In genomic region chr19:21107275-21107674, GRCm38 (mm10) we compare ENCODE assay signal across 21 mouse cellular contexts.
DNase-seq lines count a peak whose midpoint lies in the region; ATAC-seq and TF ChIP-seq lines count a peak whose summit lies in the region.
"Had no signal": no experiment of that assay in that cellular context is flagged by ENCODE, and none has a peak within 500 bp of the region (broad histone marks: within the 10 kb centered on the region; RNA-seq: fewer than 3 reads in every experiment).

No protein-coding gene starts in this region.

- TF ChIP-seq POLR2A in liver, adult 2 months (IDR thresholded peaks at IDR 0.05; ENCODE audit: extremely low read depth, insufficient read depth, low read length): no peak
- TF ChIP-seq POLR2A in small intestine, adult 2 months (IDR thresholded peaks at IDR 0.05; ENCODE audit: low read depth, low read length): no peak

- no peaks in the 10 kb centered on the region for H3K9me3 ChIP-seq in forebrain, embryonic 13.5 days (replicated peaks)
- H3K9me3 ChIP-seq: G1E; hindbrain, embryonic 10.5 days; hindbrain, embryonic 15.5 days; midbrain, embryonic 13.5 days had no signal

- no peak overlapping the region for H3K4me2 ChIP-seq in forebrain, embryonic 13.5 days
- H3K4me2 ChIP-seq: hindbrain, embryonic 15.5 days; liver, embryonic 11.5 days; midbrain, embryonic 13.5 days had no signal

- H3K4me1 ChIP-seq in liver, adult 2 months (ENCODE audit: control insufficient read depth, insufficient read depth, low read length): peaks cover 13% of the 10 kb centered on the region
- H3K4me1 ChIP-seq in small intestine, adult 2 months (ENCODE audit: control insufficient read depth, insufficient read depth, insufficient read length, low read length): peaks cover 21% of the 10 kb centered on the region
- peaks cover 9% of the 10 kb centered on the region for H3K4me1 ChIP-seq in forebrain, embryonic 13.5 days
- H3K4me1 ChIP-seq: hindbrain, embryonic 15.5 days; midbrain, embryonic 13.5 days had no signal

- TF ChIP-seq CTCF in liver, adult 2 months (IDR thresholded peaks at IDR 0.05; ENCODE audit: low read depth, low read length): no peak
- no peak for TF ChIP-seq CTCF in small intestine, adult 2 months (IDR thresholded peaks at IDR 0.05; ENCODE audit: extremely low read depth, insufficient read length, insufficient replicate concordance, low read depth, low read length)

- H3K4me3 ChIP-seq in liver, adult 2 months (ENCODE audit: insufficient read depth, low read depth, low read length): no peak overlapping the region
- no peak overlapping the region for H3K4me3 ChIP-seq in small intestine, adult 2 months (ENCODE audit: low read depth, low read length)
- H3K4me3 ChIP-seq in forebrain, embryonic 13.5 days: no peak overlapping the region
- H3K4me3 ChIP-seq: hindbrain, embryonic 10.5 days; hindbrain, embryonic 15.5 days; midbrain, embryonic 13.5 days had no signal

- DNase-seq in kidney, adult 9 months: peak; percentile 73
- DNase-seq in kidney, postnatal 10 days: no peak
- DNase-seq in liver, adult 2 months (ENCODE audit: extremely low read depth, low read depth, low spot score): peak; percentile 93
- no peak for DNase-seq in liver
- DNase-seq in urinary bladder, postnatal 36 days (ENCODE audit: low spot score in 2 of 2): no peak
- DNase-seq: cerebellum, adult 9-10 months; cerebellum, postnatal 36 days; gastrocnemius, postnatal 14 days; heart, postnatal 14 days; lung, adult 18-20 months; right cerebral cortex, postnatal 4 days had no signal

- ATAC-seq in forebrain, embryonic 13.5 days: no peak
- ATAC-seq: forebrain, embryonic 14.5 days; inflammation-experienced regulatory T-cells, adult 6 months; midbrain, embryonic 13.5 days had no signal

- WGBS in liver, adult 2 months: 22% methylated on average over 4 of the region's 4 CpGs
- WGBS in small intestine, adult 2 months: 16% methylated on average over 4 of the region's 4 CpGs
- 88% methylated on average over 4 of the region's 4 CpGs for WGBS in forebrain, embryonic 13.5 days

- no peaks in the 10 kb centered on the region for H3K36me3 ChIP-seq in liver, adult 2 months (ENCODE audit: control insufficient read depth, insufficient read depth, low read length)
- no peaks in the 10 kb centered on the region for H3K36me3 ChIP-seq in small intestine, adult 2 months (ENCODE audit: control insufficient read depth, insufficient read depth, low read length)
- H3K36me3 ChIP-seq in forebrain, embryonic 13.5 days (ENCODE audit: poor library complexity, severe bottlenecking): no peaks in the 10 kb centered on the region
- H3K36me3 ChIP-seq: G1E; hindbrain, embryonic 10.5 days; hindbrain, embryonic 15.5 days; midbrain, embryonic 13.5 days had no signal

- no peaks in the 10 kb centered on the region for H3K79me2 ChIP-seq in liver, adult 2 months (ENCODE audit: control insufficient read depth, insufficient read depth, low read length)

- H3K9ac ChIP-seq in liver, adult 2 months (ENCODE audit: low read depth, low read length): no peak overlapping the region
- no peak overlapping the region for H3K9ac ChIP-seq in forebrain, embryonic 13.5 days
- H3K9ac ChIP-seq: hindbrain, embryonic 15.5 days; midbrain, embryonic 13.5 days had no signal

- no peaks in the 10 kb centered on the region for H3K27me3 ChIP-seq in liver, adult 2 months (ENCODE audit: control insufficient read depth, insufficient read depth, low read length)
- H3K27me3 ChIP-seq in small intestine, adult 2 months (ENCODE audit: control insufficient read depth, insufficient read depth, low read length): no peaks in the 10 kb centered on the region
- H3K27me3 ChIP-seq in forebrain, embryonic 13.5 days: no peaks in the 10 kb centered on the region
- H3K27me3 ChIP-seq: hindbrain, embryonic 15.5 days; midbrain, embryonic 13.5 days had no signal

- H3K27ac ChIP-seq in liver, adult 2 months (replicated peaks; ENCODE audit: insufficient read depth, low read depth, low read length): peak overlapping the region; percentile 84
- H3K27ac ChIP-seq in small intestine, adult 2 months (ENCODE audit: insufficient read depth, low read depth, low read length): peak overlapping the region; percentile 55
- H3K27ac ChIP-seq in forebrain, embryonic 13.5 days: no peak overlapping the region
- H3K27ac ChIP-seq: hindbrain, embryonic 10.5 days; hindbrain, embryonic 15.5 days; macrophage; midbrain, embryonic 13.5 days had no signal

Comparison
In these comparisons a context has a peak if more than half of its experiments do, and no peak if none do; other contexts are left out.
1. DNase-seq: peak in kidney, adult 9 months (single experiment) and liver, adult 2 months (single experiment); none in kidney, postnatal 10 days (single experiment), liver (single experiment) and urinary bladder, postnatal 36 days (0 of 2).